Mouse (Mus musculus) lung, embryonic 14.5 days (tissue): ENCODE data around the gene Slc4a8. TPM values are rescaled to one million over a fixed set of nuclear protein-coding genes. Genes with fewer than 3 reads are reported as not detected.

Source experiments
- ATAC-seq: fragments of 200-750 bp; cut with Nextera tagmentation; 2 replicates; pipeline ENCODE4 v1.8.0; 2017; ENCODE audit warnings: mild to moderate bottlenecking, moderate TSS enrichment, moderate library complexity; ENCODE audit not compliant: insufficient read depth
- DNase-seq: peaks from one replicate; pipeline ENCODE4 v3.0.0-alpha.2; 2015
- H3K27ac ChIP-seq: fragments of 300-500 bp; sonication (generic); 2 replicates; pipeline ENCODE4 v1.5.1; 2014; ENCODE audit warnings: low read depth, mild to moderate bottlenecking, moderate library complexity
- H3K27me3 ChIP-seq: fragments of 300-500 bp; sonication (generic); 2 replicates; pipeline ENCODE4 v1.6.1; 2014; ENCODE audit warnings: low read length, control low read depth; ENCODE audit not compliant: insufficient read depth
- H3K36me3 ChIP-seq: fragments of 300-500 bp; sonication (generic); 2 replicates; pipeline ENCODE4 v1.6.1; 2014; ENCODE audit warnings: control low read depth; ENCODE audit not compliant: insufficient read depth
- H3K4me1 ChIP-seq: fragments of 300-500 bp; sonication (generic); 2 replicates; pipeline ENCODE4 v1.6.1; 2014; ENCODE audit warnings: antibody characterized with exemption, control low read depth; ENCODE audit not compliant: insufficient read depth
- H3K4me2 ChIP-seq: fragments of 300-500 bp; sonication (generic); 2 replicates; pipeline ENCODE4 v1.6.1; 2014; ENCODE audit warnings: mild to moderate bottlenecking
- H3K4me3 ChIP-seq: fragments of 300-500 bp; sonication (generic); 2 replicates; pipeline ENCODE4 v1.5.1; 2014; ENCODE audit warnings: low read depth, low read length
- H3K9ac ChIP-seq: fragments of 300-500 bp; sonication (generic); 2 replicates; pipeline ENCODE4 v1.6.1; 2014
- H3K9me3 ChIP-seq: fragments of 300-500 bp; sonication (generic); 2 replicates; pipeline ENCODE4 v1.6.1; 2016; ENCODE audit warnings: low read depth, low read length, control low read depth
- CTCF ChIP-seq: IDR thresholded peaks from 2 replicates; pipeline ENCODE4 v1.5.1; 2016; ENCODE audit warnings: antibody characterized with exemption, low read depth
- WGBS: fragments of 180-500 bp; shearing (Covaris S2); extraction: QIAGEN DNeasy Blood & Tissue Kit; methylation state at CpG from one replicate; pipeline ENCODE4 v1.1.7; 2014; 5-methylcytosine and 5-hydroxymethylcytosine counted together
- polyA plus RNA-seq: library from polyadenylated mRNA; unstranded; fragments of >200 nt; fragmentation: Nextera tagmentation; extraction: Ambion mirVana; gene quantifications from 2 replicates; pipeline ENCODE4 v1.2.1, GENCODE M21; 2014

Slc4a8 gene
- polyA plus RNA-seq, 1 experiment from 2014 or later = 2.5 TPM

DNA sequence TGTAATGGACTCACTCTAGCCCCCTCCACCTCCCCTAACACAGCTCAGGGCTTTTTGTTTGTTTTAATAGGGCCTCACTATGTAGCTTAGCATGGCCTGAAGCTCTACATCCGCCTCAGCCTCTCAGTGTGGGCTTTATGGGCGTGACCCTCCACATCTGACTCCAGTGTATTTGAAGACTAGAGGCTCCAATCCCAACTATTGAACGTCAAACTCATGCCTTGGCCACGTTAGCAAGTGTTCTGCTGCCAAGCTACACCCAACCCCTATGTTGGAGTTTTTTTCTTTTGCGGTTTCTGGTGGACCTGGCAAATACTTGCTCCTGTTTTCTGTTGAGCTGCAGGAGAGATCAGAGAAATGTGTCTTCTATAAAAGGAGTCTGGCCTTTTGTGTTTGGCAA, 8.5 kb upstream of the Slc4a8 start:
- ATAC-seq = no peak
- Histone ChIP-seq H3K27ac (no peak overlapping the region), H3K9me3 (no peaks in the 10 kb centered on the region), H3K4me3 (no peak overlapping the region), H3K4me2 (no peak overlapping the region), H3K27me3 (peaks cover 15% of the 10 kb centered on the region; the same call in 1 of the 2 replicates), H3K4me1 (no peaks in the 10 kb centered on the region; the same call in 1 of the 2 replicates), H3K9ac (no peak overlapping the region), H3K36me3 (no peaks in the 10 kb centered on the region)
- no peak for TF ChIP-seq CTCF
- WGBS = 52% methylated on average over 5 of the region's 5 CpGs
- no peak for DNase-seq

DNA sequence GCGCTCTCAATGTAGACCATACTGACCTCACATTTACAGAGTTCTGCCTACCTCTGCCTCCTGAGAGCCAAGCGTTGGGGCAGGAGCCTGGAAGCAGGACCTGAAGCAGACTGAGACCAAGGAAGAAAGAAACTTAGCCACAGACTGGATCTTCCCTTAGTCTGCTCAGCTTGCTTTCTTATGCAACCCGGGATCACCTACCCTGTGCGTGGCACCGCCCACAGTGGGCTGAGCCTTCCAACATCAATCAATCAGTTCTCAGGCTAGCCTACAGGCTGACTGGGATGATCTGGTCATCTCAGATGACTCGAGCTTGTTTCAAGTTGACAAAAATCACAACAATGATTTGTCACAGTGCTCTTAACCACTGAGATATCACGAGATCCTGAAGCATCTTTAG, 7.5 kb upstream of the Slc4a8 start:
- no peak for ATAC-seq

DNA sequence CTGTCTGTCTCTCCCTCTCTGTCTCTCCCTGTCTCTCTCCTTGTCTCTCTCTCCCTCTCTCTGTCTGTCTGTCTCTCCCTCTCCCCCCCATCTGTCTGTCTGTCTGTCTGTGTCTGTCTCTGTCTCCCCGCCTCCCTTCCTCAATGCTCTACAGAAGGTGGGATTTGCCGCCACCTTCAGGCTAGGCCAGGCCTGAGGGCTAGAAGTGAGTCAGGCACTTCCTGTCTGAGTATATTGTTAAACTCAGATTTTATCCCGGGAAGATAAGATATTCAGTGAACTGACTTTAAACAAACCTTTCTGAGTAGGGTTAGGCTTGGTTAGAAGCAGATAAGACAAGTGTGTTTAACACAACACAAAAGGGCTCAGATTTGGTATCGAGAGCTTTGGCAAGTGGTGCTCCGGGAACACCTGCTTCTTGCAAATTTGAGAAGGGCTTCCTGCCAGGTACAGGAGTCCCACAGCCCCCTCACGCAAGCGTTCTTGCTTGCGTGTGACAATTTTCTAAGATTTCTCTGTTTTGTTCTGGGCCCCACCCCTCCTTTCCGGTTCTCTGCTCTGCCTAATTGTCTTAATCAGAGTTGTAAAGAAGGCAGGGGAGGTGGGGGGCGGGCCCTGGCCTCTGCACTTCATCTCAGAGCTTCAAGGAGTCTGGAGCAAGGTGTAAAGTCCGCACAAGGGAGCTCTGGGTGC, 6.6 kb upstream of the Slc4a8 start:
- peak; percentile 65 for TF ChIP-seq CTCF
- no peak overlapping the region for H3K27ac ChIP-seq
- no peak overlapping the region for H3K4me3 ChIP-seq
- WGBS = 8% methylated on average over 11 of the region's 11 CpGs
- peaks cover 15% of the 10 kb centered on the region; the same call in 1 of the 2 replicates for H3K27me3 ChIP-seq
- no peaks in the 10 kb centered on the region; the same call in 1 of the 2 replicates for H3K4me1 ChIP-seq
- DNase-seq (peak; percentile 61), ATAC-seq (no peak)
- H3K36me3 ChIP-seq = no peaks in the 10 kb centered on the region
- H3K4me2 ChIP-seq = peak overlapping the region; percentile 19
- no peaks in the 10 kb centered on the region for H3K9me3 ChIP-seq
- H3K9ac ChIP-seq = no peak overlapping the region

More for the DNA sequence above, 7.5 kb upstream of the Slc4a8 start:
- H3K4me1 ChIP-seq = no peaks in the 10 kb centered on the region; the same call in 1 of the 2 replicates
- no peaks in the 10 kb centered on the region for H3K36me3 ChIP-seq
- no peak overlapping the region for H3K4me3 ChIP-seq
- WGBS = 42% methylated on average over 7 of the region's 7 CpGs
- H3K27ac ChIP-seq = no peak overlapping the region
- TF ChIP-seq CTCF = no peak
- peaks cover 15% of the 10 kb centered on the region; the same call in 1 of the 2 replicates for H3K27me3 ChIP-seq
- no peak overlapping the region for H3K4me2 ChIP-seq
- no peak overlapping the region for H3K9ac ChIP-seq
- DNase-seq = no peak
- no peaks in the 10 kb centered on the region for H3K9me3 ChIP-seq

DNA sequence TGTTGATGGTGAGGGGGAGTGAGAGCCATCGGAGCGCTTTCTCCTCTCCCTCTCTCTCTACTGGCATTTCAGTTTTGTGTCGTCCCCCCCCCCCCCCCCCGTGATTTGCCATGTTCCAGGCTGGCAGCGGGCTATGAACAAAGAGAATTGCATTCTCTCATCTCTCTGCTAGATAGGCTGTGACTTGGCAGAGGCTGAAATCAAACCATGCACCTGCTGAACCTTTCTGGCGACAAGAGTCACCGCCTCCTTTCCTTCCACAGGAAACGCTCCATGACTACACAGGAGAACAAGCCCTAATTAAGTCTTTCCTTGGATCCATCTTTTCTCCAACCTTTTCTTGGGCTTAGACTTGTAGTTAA, 6.1 kb upstream of the Slc4a8 start:
- Histone ChIP-seq H3K9ac (no peak overlapping the region), H3K9me3 (no peaks in the 10 kb centered on the region), H3K4me1 (no peaks in the 10 kb centered on the region; the same call in 1 of the 2 replicates), H3K4me3 (no peak overlapping the region), H3K4me2 (peak overlapping the region; percentile 19), H3K27ac (no peak overlapping the region), H3K36me3 (no peaks in the 10 kb centered on the region), H3K27me3 (peaks cover 15% of the 10 kb centered on the region; the same call in 1 of the 2 replicates)
- DNase-seq = no peak
- no peak for ATAC-seq
- TF ChIP-seq CTCF = no peak
- WGBS = 46% methylated on average over 6 of the region's 8 CpGs

- H3K36me3 ChIP-seq = no peaks in the 10 kb centered on the region
These were observed 5.5 kb upstream of the Slc4a8 start for GRCm38 (mm10) chr15:100755881-100756624.

GRCm38 (mm10) chr15:100757527-100757978, 4.0 kb upstream of the Slc4a8 start:
- peak; percentile 83 for TF ChIP-seq CTCF
- H3K4me2 ChIP-seq = no peak overlapping the region
- ATAC-seq = no peak
- peaks cover 24% of the 10 kb centered on the region for H3K27me3 ChIP-seq
- no peaks in the 10 kb centered on the region; the same call in 1 of the 2 replicates for H3K4me1 ChIP-seq
- DNase-seq = peak; percentile 85
- no peak overlapping the region for H3K4me3 ChIP-seq
- no peak overlapping the region for H3K27ac ChIP-seq
- H3K9me3 ChIP-seq = no peaks in the 10 kb centered on the region
- H3K9ac ChIP-seq = no peak overlapping the region
- 4% methylated on average over 7 of the region's 7 CpGs for WGBS
- no peaks in the 10 kb centered on the region for H3K36me3 ChIP-seq

More at GRCm38 (mm10) chr15:100755881-100756624, 5.5 kb upstream of the Slc4a8 start:
- Histone ChIP-seq H3K4me3 (no peak overlapping the region), H3K9me3 (no peaks in the 10 kb centered on the region), H3K27ac (no peak overlapping the region), H3K4me2 (no peak overlapping the region), H3K4me1 (no peaks in the 10 kb centered on the region; the same call in 1 of the 2 replicates), H3K27me3 (peaks cover 15% of the 10 kb centered on the region; the same call in 1 of the 2 replicates), H3K9ac (no peak overlapping the region)
- WGBS = 47% methylated on average over 3 of the region's 3 CpGs
- no peak for TF ChIP-seq CTCF
- ATAC-seq (no peak), DNase-seq (no peak)

- Histone ChIP-seq H3K4me2 (no peak overlapping the region), H3K4me3 (no peak overlapping the region), H3K9ac (no peak overlapping the region), H3K27me3 (peaks cover 26% of the 10 kb centered on the region), H3K9me3 (no peaks in the 10 kb centered on the region), H3K27ac (no peak overlapping the region), H3K4me1 (no peaks in the 10 kb centered on the region; the same call in 1 of the 2 replicates), H3K36me3 (no peaks in the 10 kb centered on the region)
- 76% methylated on average over 10 of the region's 10 CpGs for WGBS
- ATAC-seq = no peak
- DNase-seq = no peak
- TF ChIP-seq CTCF = no peak
These were observed 2.3 kb upstream of the Slc4a8 start for GRCm38 (mm10) chr15:100759286-100759685.
